Mouse (Mus musculus) hindbrain, postnatal 0 days (tissue): ENCODE results near the gene Zbtb20. TPM values are rescaled to one million over a fixed set of nuclear protein-coding genes. Genes with fewer than 3 reads are reported as not detected.

Experiments
- ATAC-seq: fragments of 200-750 bp; cut with Nextera tagmentation; 2 replicates; pipeline ENCODE4 v1.8.0; 2017; ENCODE audit warnings: mild to moderate bottlenecking, moderate TSS enrichment, moderate library complexity
- DNase-seq: peaks from one replicate; pipeline ENCODE4 v3.0.0-alpha.2; 2015; ENCODE audit warnings: low spot score
- H3K27ac ChIP-seq: fragments of 300-500 bp; sonication (generic); 2 replicates; pipeline ENCODE4 v1.5.1; 2014; ENCODE audit warnings: mild to moderate bottlenecking
- H3K27me3 ChIP-seq: fragments of 300-500 bp; sonication (generic); 2 replicates; pipeline ENCODE4 v1.6.1; 2014; ENCODE audit warnings: low read length, mixed read lengths; ENCODE audit not compliant: insufficient read depth
- H3K36me3 ChIP-seq: fragments of 300-500 bp; sonication (generic); 2 replicates; pipeline ENCODE4 v1.6.1; 2014; ENCODE audit warnings: low read length, mixed read lengths; ENCODE audit not compliant: insufficient read depth
- H3K4me1 ChIP-seq: fragments of 300-500 bp; sonication (generic); 2 replicates; pipeline ENCODE4 v1.6.1; 2014; ENCODE audit warnings: antibody characterized with exemption, low read length, mixed read lengths; ENCODE audit not compliant: insufficient read depth
- H3K4me2 ChIP-seq: fragments of 300-500 bp; sonication (generic); 2 replicates; pipeline ENCODE4 v1.6.1; 2014; ENCODE audit warnings: low read depth, mild to moderate bottlenecking, low read length, moderate library complexity, mixed read lengths
- H3K4me3 ChIP-seq: fragments of 300-500 bp; sonication (generic); 2 replicates; pipeline ENCODE4 v1.5.1; 2014; ENCODE audit warnings: low read length
- H3K9ac ChIP-seq: fragments of 300-500 bp; sonication (generic); replicated peaks from 2 replicates; pipeline ENCODE4 v1.6.1; 2014; ENCODE audit warnings: mild to moderate bottlenecking, low read length, moderate library complexity, mixed read lengths
- H3K9me3 ChIP-seq: fragments of 300-500 bp; sonication (generic); 2 replicates; pipeline ENCODE4 v1.6.1; 2016; ENCODE audit warnings: low read length, mixed read lengths
- CTCF ChIP-seq: IDR thresholded peaks from 2 replicates; pipeline ENCODE4 v1.5.1; 2016; ENCODE audit warnings: antibody characterized with exemption, control low read depth, low read depth
- WGBS: fragments of 180-500 bp; shearing (Covaris S2); extraction: QIAGEN DNeasy Blood & Tissue Kit; methylation state at CpG from one replicate; pipeline ENCODE4 v1.1.7; 2014; 5-methylcytosine and 5-hydroxymethylcytosine counted together
- polyA plus RNA-seq: library from polyadenylated mRNA; unstranded; fragments of >200 nt; fragmentation: Nextera tagmentation; extraction: Ambion mirVana; gene quantifications from 2 replicates; pipeline ENCODE4 v1.2.1, GENCODE M21; 2015
- total RNA-seq: library from RNA; depleted of rRNA; stranded (reverse); fragments of >200 nt; gene quantifications from 2 replicates; pipeline ENCODE4 v1.2.3, GENCODE M21; 2014

Gene Zbtb20
- total and polyA plus RNA-seq, 2 experiments from 2014 or later = 35.2 to 38.0 TPM

GRCm38 (mm10) chr16:43082801-43083200 lies 207.1 kb downstream of the Zbtb20 start:
- no peak for ATAC-seq
- H3K27ac ChIP-seq = no peak overlapping the region
- H3K4me1 ChIP-seq = no peaks in the 10 kb centered on the region
- no peak overlapping the region for H3K4me2 ChIP-seq
- H3K27me3 ChIP-seq = no peaks in the 10 kb centered on the region
- H3K9ac ChIP-seq = no peak overlapping the region
- H3K36me3 ChIP-seq = no peaks in the 10 kb centered on the region
- H3K9me3 ChIP-seq = no peaks in the 10 kb centered on the region
- TF ChIP-seq CTCF = no peak
- WGBS = 75% methylated on average over 5 of the region's 5 CpGs
- no peak for DNase-seq
- H3K4me3 ChIP-seq = no peak overlapping the region

- Histone ChIP-seq H3K36me3 (no peaks in the 10 kb centered on the region), H3K4me1 (no peaks in the 10 kb centered on the region), H3K27ac (no peak overlapping the region), H3K4me2 (no peak overlapping the region), H3K9me3 (no peaks in the 10 kb centered on the region), H3K9ac (no peak overlapping the region), H3K27me3 (no peaks in the 10 kb centered on the region), H3K4me3 (no peak overlapping the region)
- DNase-seq (no peak), ATAC-seq (no peak)
- 68% methylated on average over 3 of the region's 3 CpGs for WGBS
- no peak for TF ChIP-seq CTCF
Observed at GRCm38 (mm10) chr16:43090188-43090587, 214.5 kb downstream of the Zbtb20 start.

- no peak for DNase-seq
- Histone ChIP-seq H3K9ac (no peak overlapping the region), H3K27me3 (no peaks in the 10 kb centered on the region), H3K9me3 (no peaks in the 10 kb centered on the region), H3K4me3 (no peak overlapping the region), H3K27ac (no peak overlapping the region), H3K36me3 (no peaks in the 10 kb centered on the region), H3K4me2 (no peak overlapping the region), H3K4me1 (no peaks in the 10 kb centered on the region)
- 88% methylated on average over 1 of the region's 1 CpGs for WGBS
- no peak for TF ChIP-seq CTCF
- ATAC-seq = no peak
Observed at GRCm38 (mm10) chr16:43094161-43094560, 218.5 kb downstream of the Zbtb20 start.

- Histone ChIP-seq H3K27ac (no peak overlapping the region), H3K9me3 (no peaks in the 10 kb centered on the region), H3K4me3 (no peak overlapping the region), H3K36me3 (no peaks in the 10 kb centered on the region), H3K4me1 (no peaks in the 10 kb centered on the region), H3K27me3 (no peaks in the 10 kb centered on the region), H3K9ac (no peak overlapping the region), H3K4me2 (no peak overlapping the region)
- WGBS = 68% methylated on average over 6 of the region's 6 CpGs
- no peak for DNase-seq
- ATAC-seq = no peak
- no peak for TF ChIP-seq CTCF
Observed at GRCm38 (mm10) chr16:43094756-43095155, 219.1 kb downstream of the Zbtb20 start.

GRCm38 (mm10) chr16:43096040-43096439 lies 220.4 kb downstream of the Zbtb20 start:
- DNase-seq (no peak), ATAC-seq (no peak)
- Histone ChIP-seq H3K36me3 (no peaks in the 10 kb centered on the region), H3K4me2 (no peak overlapping the region), H3K9ac (no peak overlapping the region), H3K4me3 (no peak overlapping the region), H3K9me3 (no peaks in the 10 kb centered on the region), H3K4me1 (no peaks in the 10 kb centered on the region), H3K27ac (no peak overlapping the region), H3K27me3 (no peaks in the 10 kb centered on the region)
- TF ChIP-seq CTCF = no peak

- Histone ChIP-seq H3K4me1 (no peaks in the 10 kb centered on the region), H3K4me3 (no peak overlapping the region), H3K9ac (no peak overlapping the region), H3K36me3 (no peaks in the 10 kb centered on the region), H3K4me2 (no peak overlapping the region), H3K9me3 (no peaks in the 10 kb centered on the region), H3K27me3 (no peaks in the 10 kb centered on the region), H3K27ac (no peak overlapping the region)
- 61% methylated on average over 4 of the region's 4 CpGs for WGBS
- DNase-seq = no peak
- TF ChIP-seq CTCF = no peak
- ATAC-seq = no peak
Observed at GRCm38 (mm10) chr16:43098153-43098552, 222.5 kb downstream of the Zbtb20 start.

GRCm38 (mm10) chr16:43098666-43099065 lies 223.0 kb downstream of the Zbtb20 start:
- no peak for DNase-seq
- 81% methylated on average over 5 of the region's 5 CpGs for WGBS
- H3K4me1 ChIP-seq = no peaks in the 10 kb centered on the region
- H3K4me3 ChIP-seq = no peak overlapping the region
- H3K9me3 ChIP-seq = no peaks in the 10 kb centered on the region
- H3K9ac ChIP-seq = no peak overlapping the region
- no peak for TF ChIP-seq CTCF
- H3K27me3 ChIP-seq = no peaks in the 10 kb centered on the region
- ATAC-seq = no peak
- H3K27ac ChIP-seq = no peak overlapping the region
- H3K4me2 ChIP-seq = no peak overlapping the region
- H3K36me3 ChIP-seq = no peaks in the 10 kb centered on the region
